Mouse (Mus musculus) heart, adult 2 months (tissue): ENCODE measurements around the gene Ssh1.

Experiments
- CTCF ChIP-seq: fragments of 200-600 bp; IDR thresholded peaks from 2 replicates; pipeline ENCODE4 v1.8.1; 2022; ENCODE audit warnings: antibody characterized with exemption, mild to moderate bottlenecking, moderate library complexity
- POLR2A ChIP-seq: fragments of 200-500 bp; IDR thresholded peaks from 2 replicates; pipeline ENCODE4 v1.6.1; 2011; ENCODE audit warnings: mild to moderate bottlenecking, low read depth, low read length, control low read depth; ENCODE audit not compliant: insufficient read depth

- TF ChIP-seq POLR2A (no peak), CTCF (no peak)
These were observed 41.4 kb upstream of the Ssh1 start for GRCm38 (mm10) chr5:114035111-114035510.
